Mouse (Mus musculus) testis, postnatal 14 days (tissue): ENCODE results near the gene Pdc.
"Not testable (repeated sequence)": the region's sequence is repeated elsewhere in the genome, so short reads cannot be mapped to it uniquely, and the experiment has no call there.

Experiments
- DNase-seq: peaks from one replicate; pipeline ENCODE4 v3.0.0; 2021; ENCODE audit warnings: low spot score

The Pdc gene

DNA sequence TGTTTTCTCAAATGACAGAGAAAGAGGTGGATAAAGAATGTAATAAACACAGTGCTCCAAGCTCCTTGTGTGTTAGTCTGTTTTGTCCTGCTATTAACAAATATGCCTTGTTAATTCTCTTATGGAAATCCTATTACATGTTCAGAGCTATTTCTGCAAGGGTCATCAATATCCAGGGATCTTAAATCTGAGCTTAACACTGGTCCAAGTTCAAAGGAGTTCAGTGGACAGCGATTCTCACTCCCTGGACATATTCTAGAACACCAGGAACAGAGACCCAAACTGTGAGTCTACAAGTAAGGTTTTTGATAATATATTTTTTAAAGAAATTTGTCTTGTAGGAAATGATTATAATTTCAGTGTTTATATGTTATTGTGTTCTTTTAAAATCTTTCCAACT lies at the start of gene Pdc:
Gene Pdc (plus strand): TSS at position 213 of the 400 bp plus-strand sequence.
- no peak for DNase-seq

DNA sequence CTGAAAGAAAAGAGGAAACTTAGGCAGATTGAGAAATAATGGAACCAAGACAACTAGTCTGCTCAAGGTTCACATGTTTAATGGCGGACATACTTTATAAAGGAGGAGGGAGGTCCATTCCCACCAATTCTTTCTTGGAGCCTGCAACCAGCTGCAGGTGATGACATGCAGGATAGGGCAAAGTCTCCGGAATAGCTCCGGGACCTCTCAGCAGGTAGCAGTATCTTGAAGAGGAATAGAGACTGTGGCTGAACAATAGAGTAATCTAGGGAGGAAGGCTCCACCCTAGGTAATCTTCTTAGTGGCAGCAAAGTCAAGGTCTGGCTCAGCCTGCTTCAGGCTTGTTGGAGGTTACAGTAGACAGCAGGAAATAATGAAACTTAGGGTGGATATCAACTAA lies 25.2 kb upstream of the Pdc start:
- DNase-seq: not testable (repeated sequence)

DNA sequence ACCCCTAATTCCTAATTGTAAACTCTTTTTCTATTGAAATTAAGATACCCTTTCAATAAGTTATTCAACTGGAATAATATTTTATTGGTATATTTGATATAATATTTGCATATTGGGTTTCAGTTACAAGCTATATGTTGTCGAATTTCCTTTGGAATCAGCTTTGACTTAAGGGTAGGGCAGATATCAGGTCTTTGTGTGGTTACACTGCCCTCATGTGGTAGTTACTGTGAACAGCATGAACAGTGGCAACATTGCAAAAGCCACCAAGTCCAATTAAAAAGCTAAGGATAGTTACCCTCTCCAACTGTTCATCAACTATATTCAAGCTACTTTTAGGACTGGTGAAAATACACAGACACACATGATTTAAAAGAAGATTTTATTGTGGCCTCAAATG lies 11.6 kb upstream of the Pdc start:
- no peak for DNase-seq

DNA sequence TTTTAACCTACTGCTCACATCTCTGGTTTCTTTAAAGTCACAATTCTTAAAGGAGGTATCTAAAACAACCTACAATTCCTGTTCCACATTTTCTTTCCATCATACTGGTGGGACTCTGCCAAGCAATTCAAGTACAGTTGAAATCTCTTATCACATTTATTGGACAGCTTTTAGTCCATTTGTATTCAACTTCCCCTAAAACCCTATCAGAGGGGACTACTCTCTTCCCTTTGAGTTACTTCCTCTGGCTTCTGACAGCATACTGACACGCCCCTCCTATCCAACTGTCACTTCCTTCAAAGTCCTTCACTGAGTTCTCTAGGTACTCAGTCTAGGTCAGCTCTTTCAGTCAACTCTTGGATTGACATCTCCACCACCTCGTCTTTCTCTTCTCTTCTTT lies 15.9 kb downstream of the Pdc start:
- DNase-seq: no peak

DNA sequence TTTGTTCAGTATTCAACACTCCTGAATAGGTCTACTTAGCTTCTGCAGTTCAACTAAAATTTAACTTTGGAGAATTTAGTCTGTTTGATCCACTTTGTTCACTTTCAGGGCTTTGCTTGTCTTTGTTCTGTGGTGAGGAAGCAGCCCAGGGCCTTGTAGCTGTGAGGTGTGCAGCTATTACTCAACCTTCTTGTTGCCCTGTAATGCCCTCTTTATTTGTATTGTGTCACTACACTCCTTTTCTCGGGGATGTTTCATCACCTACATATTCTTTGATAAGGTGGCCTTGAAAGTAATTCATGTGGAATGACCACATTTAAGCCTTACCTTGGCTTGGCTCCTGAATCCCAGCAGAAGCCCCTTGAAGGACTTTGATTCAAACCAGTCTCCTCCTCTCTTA lies 41.6 kb downstream of the Pdc start:
- no peak for DNase-seq

DNA sequence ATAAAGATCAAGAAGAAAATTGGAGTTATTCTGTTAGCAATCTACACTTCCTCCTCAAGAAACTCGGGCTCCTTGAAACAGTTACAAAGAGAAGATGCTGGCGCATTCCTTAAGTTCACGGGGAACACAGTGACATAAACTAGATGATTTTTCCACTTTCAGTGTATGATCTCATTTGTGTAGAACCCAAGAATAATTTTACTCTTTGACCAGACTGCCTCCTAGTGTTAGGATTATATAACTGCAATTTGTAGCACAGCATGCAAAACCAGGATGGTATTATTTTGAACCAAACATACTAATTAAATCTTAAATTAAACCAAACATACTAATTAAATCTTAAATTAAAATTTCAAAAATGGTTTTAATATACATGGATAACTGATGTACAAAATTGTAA lies 53.7 kb downstream of the Pdc start:
- no peak for DNase-seq

DNA sequence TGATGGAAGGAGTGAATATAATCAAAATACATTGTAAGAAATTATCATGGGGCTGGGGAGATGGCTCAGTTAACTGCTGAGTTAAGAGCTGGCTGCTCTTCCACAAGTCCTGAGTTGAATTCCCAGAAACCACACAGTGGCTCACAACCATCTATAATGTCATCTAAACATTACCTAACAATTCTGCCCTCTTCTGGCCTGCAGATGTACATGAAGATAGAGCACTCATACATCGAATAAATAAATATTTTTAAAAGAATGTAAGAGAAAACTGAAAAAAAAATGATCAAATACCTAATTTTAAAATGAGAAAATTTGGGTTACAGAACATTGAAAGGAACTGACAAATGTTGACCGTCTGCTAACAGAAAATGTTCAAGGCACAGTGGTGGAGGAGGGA lies 55.0 kb downstream of the Pdc start:
- no peak for DNase-seq
